Mouse (Mus musculus) right cerebral cortex, postnatal 4 days (tissue): ENCODE data around the gene 1700013F07Rik.
"Not testable (repeated sequence)": the region's sequence is repeated elsewhere in the genome, so short reads cannot be mapped to it uniquely, and the experiment has no call there.

Source experiments
- DNase-seq: peaks from one replicate; pipeline ENCODE4 v3.0.0-alpha.2; 2022

Gene 1700013F07Rik

DNA sequence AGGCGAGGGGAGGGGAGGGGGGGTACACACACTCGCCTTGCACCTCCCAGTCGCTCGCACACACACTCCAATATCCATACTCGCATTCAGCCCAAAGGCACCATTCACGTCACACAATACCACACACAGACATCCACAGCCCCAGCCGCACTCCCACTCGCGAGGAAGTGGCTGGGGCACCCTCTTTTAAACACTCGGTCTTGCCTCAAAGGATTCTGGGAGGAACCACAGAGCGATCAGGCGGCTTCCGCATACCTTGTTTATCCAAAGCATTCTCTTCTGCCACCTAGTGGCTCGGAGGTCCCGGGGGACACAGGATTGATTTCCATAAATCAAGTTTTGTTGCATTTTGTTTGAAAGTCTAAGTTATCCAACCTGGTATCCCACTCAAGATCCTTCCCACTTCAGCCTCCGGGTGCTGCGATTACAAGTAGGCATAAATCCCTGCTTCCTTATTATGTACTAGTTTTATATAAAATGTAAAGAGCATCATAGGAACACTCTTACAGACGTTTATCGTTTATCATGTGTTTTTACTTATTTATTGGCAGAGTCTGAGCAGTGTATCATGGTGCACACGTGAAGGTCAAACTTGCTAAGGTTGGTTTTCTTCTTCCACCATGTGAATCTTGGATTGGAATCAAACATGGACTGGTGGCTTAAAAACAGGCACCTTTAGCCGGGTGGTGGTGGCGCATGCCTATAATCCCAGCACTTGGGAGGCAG is 20.8 kb downstream of the 1700013F07Rik start:
- DNase-seq = peak; percentile 91

DNA sequence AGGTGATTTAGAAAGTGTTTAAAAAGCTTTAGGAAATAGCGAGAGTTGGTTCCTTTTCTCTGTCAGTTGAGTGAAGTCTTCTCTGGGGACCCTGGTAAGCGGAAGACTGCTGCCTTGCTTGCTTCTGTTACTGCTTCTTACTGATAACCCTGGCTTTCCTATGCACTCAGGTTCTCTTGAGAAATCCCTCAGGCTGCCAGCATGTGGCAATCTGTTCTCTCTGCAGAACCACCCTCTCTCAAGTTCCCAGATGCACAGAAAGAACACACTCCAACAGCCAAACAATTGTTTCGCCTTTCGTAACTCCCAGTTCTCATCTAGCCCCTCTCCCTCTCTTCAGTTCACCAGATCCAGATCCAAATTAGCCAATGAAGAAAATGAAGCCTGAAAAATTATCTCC is 23.9 kb downstream of the 1700013F07Rik start:
- no peak for DNase-seq

DNA sequence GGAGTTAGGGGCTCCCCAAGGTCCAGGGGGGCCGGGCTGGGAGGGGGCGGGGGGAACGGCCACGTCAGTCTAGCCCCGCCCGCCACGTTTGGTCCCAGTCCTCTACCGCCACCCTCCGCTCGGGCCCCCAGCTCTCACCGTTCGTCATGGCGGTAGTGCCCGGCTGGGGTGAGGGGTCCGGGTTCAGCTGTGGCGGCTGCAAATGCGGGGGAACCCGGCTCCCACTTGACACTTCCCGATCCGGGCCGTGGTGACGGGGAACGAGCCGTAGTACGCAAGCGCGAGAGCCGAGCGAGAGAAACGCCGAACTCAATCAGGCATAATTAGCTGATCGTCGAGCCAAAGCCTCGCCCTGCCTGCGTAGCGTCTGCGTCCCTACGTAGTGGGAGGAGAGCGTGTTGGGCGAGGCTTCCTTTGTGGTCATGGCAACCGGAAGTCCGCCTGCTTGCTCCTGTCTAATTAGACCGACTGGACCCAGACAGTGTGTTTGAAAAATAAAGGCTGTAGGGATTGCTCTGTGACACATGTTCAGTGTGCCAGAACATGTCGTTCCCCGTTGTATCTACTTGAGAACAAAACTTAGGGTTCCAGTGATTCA is 28.3 kb downstream of the 1700013F07Rik start, which contains the start of gene Tmem167b:
Gene Tmem167b (minus strand): TSS at position 334 of the 598 bp plus-strand sequence.
- DNase-seq = peak; percentile 92

DNA sequence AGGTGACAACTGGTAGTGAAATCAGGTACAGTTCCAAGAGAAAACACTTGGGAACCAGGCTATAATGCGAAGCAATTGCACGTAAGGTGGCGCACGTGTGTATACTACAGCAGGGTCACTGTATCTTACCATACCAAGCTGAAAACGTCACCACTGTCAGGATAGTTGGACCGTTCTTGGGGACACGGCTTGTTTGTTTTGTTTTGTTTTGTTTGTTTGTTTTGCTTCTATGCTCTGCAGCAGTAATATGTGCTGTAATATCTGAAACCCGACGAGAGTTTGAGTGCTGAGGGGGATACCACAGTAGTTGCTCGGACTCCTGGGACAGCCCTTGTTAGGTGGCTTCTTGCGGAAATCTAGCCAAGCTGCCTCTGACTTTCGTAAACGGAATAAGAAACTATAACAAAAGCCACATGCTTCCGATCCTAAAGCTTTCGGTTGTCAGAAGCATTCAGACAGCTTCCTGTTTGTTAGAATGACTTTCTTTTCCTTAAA is 28.9 kb downstream of the 1700013F07Rik start:
- peak; percentile 19 for DNase-seq

DNA sequence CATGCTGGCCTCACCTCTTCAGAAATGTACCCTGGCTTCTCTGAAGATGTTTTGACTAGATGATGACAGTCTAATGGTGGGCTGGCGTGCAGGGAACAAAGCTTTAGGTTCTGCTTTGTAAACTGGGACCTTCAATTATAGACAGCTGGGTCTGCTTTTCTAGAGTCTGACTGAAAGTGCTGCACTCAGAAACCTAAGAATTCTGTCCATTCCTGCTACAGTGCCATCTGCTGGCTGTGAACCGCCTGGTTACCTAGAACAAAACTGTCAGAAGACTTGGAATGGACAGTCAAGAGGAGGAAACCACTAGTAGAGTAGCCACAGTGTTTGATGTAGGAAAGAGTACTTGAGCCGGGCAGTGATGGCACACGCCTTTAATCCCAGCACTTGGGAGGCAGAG is 29.4 kb downstream of the 1700013F07Rik start:
- peak; percentile 79 for DNase-seq

DNA sequence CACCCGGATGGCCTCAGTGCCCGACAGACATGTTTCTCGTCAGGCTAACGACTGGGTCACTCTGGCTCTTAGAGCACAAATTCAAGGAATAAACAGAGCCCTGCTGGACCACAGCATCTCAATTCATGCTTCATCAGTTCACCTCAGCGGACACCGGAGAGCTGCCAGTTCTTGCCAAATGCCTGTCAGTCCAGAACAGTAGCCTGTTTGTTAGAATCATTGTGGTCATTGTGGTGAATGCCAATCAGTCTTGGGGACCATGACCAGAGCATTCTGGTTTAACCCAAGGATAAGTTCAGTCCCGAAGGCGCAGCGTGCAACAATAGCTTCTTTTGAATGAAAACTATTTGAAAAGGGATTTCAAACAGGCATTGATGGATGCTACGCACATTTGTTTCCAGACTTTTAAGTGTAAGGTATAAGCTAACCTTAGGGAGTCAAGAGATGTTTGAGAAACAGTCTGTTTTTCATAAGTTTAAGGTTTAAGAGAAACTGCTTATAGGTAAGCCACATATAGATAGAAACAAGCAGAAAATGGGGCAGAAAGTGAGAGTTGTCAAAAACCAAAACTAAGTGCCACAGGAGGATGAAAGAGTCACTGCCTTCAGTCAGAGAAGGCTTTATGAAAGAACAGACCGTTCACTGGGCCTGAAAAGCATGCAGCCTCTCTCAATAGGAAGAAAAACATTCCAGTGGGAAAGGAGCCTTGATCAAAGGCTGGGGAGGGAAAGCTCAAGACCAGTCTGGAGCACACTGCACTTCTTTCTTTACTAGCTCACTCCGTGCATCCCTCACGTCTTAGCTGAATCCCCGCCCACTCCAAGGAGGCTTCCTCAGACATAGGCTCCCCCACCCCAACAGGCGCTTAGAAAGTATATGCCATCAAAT is 34.3 kb downstream of the 1700013F07Rik start:
- DNase-seq = no peak

DNA sequence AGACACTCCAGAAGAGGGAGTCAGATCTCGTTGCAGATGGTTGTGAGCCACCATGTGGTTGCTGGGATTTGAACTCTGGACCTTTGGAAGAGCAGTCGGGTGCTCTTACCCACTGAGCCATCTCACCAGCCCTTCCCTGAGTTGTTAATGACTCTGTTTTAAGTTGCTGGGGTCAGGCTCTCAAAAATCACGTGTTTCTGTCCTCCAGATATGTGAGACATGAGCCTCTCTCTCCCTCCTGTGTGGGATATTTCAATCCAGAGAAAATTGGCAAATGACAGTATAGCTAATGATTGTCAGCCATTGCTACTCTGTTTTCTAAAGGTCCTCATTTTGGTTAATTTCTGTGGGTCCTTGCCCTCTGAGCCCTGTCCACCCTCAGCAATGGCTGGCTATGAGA is 35.7 kb downstream of the 1700013F07Rik start:
- DNase-seq = not testable (repeated sequence)

DNA sequence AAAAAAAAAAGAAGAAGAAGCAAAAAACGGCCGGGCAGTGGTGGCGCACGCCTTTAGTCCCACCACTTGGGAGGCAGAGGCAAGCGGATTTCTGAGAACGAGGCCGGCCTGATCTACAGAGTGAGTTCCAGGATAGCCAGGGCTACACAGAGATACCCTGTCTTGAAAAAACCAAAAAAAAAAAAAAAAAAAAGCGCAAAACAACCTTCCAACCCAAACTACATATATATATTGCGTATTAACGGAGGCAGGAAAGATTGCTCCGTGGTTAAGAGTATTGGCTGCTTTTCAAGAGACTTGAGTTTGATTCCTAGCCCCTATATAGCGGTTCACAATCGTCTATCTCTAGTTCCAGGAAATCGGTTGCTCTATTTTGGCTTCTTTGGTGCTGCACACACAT is 36.9 kb downstream of the 1700013F07Rik start:
- DNase-seq = no peak

DNA sequence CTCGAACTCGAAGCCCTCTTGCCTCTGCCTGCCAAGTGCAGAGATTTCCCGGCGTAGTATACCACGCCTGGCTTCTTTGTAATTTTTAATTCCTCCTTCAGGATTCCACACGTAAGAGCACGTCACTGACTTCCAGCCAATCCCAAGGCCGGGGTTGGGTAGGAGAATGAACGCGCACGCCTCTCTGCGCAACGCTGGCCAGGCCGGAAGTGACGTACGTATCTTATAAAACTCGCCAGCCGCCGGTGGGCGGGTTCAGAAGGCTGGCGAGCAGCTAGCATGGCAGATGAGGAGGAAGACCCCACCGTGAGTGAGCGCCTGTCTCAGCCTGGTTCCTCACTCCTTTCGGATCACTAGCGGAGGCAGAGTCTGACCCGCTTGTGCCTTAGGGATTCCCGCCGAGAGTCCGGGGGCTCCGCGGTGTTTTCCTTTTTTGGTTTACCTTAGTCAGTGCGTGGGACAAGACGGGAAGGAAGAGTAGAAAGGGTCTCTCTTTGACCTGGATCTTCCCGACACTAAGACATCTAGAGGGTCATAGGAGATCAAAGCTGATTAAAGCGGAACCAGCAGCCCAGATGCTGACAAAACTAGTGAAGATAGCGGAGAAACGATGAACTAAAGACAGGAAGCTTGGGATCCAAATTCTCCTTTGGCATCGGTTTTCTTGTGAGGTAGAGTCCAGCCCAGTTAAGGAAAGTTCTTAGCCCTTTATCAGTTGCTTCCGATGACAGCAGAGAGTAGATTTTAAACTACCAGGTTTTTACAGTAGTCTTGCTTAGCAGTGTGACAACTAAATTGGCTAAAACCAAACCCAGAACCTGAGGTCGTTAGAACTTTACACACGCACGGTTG is 37.7 kb downstream of the 1700013F07Rik start, which contains the start of gene Taf13:
Gene Taf13 (plus strand): TSS at position 256 of the 852 bp plus-strand sequence.
- peak; percentile 95 for DNase-seq

DNA sequence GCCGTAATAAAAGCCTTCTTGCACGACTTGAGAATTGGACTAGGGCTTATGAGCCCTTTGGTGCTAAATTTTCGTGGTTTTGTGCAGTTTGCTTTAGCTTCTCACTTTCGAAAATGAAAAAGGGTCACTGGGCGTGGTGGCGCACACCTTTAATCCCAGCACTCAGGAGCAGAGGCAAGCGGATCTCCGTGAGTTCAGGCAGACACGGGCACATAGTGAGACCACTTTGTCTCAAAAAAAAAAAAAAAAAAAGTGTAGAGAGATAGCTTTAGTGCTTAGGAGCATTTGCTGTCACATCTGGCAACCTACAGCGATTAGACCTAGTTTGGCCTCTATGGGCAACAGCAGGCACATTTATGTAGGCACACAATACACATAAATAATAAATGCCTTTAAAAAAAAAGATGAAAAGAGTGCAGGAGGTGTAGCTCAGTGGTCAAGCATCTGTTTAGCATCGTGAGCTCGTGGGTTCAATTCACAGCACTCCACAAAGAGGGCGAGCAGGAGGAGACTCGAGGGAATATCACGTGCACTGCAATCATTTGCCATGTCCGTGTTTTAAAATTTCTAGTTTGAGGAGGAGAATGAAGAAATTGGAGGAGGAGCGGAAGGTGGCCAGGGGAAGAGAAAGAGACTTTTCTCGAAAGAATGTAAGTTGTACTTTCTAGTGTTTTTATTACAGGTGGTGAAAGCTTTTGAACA is 38.5 kb downstream of the 1700013F07Rik start:
- DNase-seq = no peak

DNA sequence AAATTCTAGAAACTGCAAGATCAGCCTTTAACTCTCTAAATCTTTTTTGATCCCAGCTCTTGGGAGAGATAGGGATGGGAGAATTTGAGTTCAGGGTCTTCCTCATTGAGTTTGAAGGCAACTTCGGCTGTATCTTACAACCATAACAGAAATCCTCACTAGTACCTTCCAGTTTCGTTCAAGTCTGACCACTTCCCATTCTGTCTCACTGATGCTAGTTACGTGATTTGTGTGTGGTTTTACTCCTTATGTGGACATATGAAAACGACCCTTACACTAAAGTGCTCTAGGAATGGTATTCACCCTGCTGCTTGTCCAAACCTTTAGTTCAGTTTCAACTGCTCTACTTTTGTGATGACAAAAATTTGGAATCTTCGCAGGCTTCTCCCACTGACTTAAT is 40.1 kb downstream of the 1700013F07Rik start:
- DNase-seq = no peak

DNA sequence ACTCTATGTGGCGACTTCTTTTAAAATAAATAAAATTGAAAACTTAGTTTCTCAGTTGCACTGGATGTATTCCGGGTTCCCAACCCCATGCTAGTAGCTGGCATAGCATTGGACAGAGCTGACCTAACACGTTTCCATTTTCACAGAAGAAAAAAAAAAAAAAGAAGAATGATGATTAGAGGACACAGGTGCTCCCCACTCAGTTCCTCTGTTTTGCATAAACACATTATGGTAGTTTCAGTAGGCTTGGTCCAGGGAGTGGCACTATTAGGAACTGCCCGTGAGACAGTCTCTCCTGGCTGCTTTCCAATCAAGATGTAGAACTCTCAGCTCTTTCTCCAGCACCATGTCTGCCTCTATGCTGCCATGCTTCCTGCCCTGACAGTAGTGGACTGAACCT is 50.6 kb downstream of the 1700013F07Rik start:
- DNase-seq = no peak

DNA sequence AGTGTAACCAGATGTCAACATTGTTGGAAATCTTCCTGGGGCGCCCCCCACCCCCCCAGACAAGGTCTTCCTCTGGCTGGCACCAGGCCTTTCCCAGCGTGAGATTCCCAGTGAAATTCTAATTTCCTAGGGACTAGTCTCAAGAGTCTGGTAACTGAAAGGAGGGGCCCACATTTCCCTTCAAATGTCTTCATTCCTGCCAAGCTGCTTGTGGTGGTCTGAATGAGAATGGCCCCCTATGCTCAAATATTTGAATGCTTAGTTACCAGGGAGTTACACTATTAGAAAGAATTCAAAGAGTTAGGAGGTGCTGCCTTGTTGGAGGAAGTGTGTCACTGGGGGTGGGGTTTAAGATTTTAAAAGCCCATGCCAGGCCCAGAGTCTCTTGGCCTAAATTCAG is 54.5 kb downstream of the 1700013F07Rik start:
- no peak for DNase-seq

DNA sequence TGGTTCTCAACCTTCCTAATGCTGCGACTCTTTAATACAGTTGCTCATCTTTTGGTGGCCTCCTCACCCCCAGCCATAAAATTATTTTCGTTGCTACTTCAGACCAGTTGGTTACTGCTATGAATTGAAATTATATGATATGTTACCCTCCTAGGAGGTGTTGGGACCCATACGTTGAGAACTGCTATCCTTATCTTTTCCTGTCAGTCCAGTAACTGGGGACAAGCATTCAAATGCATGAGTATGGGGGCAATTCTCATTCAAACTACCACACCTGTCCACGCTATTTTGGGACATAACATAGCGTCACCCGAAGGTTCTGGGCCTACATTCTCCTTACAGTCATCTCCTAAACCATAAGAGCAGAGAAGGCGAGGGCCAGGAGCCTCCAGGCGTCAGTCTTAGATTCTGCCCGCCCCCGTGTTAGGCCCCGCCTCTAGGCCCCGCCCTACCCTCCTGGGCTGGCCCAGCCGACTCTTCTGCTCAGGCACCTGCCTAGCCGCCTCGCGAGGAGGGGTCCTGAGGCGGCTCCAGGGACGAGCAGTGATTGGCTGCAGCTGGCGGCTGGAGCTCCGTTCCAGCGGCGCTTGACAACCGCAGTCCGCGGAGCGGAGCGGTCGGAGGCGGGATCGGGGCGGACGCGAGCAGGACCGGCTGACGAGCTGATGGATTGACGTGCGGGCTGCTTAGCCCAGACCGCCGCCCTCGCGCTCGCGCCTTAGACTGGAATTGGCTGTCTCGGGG is 57.0 kb downstream of the 1700013F07Rik start, which contains the start of gene Wdr47:
Gene Wdr47 (plus strand): TSS at position 494 of the 744 bp plus-strand sequence.
- DNase-seq = peak; percentile 91

DNA sequence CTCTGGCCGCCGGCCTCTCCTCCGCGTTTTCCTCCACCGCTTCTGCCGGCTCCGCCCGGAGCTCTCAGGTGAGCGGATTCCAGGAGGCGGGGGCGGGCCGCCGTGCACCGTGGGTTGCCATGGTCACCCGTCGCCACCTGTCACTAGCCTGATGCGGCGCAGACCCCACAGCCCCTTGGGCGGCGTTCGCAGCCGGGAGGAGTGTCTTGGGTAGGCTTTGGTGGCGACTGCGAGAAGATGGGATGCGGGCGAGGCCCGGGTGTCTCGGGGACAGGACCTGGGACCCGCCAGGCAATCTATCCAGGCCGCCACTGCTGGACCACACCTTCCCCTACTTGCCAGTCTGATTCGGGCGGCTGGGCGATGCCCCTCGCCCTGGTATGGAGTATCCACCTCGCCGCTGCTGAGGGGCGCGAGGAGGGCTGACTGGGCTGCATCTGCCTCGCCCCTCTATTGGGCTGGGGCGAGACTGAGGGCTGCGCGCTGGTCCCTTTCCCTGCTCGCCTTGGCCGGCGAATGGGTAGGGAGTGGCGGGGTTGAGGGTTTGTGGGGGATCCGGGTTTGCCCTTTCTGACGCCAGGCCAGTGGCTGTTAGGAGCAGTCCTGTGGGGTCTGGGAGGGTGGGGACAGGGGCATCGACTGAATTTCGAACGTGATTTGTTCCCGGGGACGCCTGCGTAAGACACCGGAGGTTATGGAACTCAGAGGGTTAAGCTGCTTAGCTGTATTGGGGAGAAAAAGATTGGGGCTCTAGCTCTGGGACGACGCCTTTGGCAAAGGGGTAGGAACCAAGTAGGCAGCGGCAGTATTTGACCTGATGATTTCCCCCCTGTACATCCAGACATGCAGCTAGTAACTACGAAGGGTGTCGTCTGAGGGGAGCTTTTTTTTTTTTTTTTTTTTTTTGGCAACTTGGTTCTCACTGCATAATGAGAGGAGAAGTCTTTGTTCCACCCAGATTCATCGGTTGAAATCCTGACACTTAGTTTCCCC is 57.9 kb downstream of the 1700013F07Rik start:
- no peak for DNase-seq
